Mouse (Mus musculus) adrenal gland, adult 2 months (tissue): ENCODE results near the gene Hoxd10. TPM values are rescaled to one million over a fixed set of nuclear protein-coding genes. Genes with fewer than 3 reads are reported as not detected.

Experiments used
- DNase-seq: peaks from one replicate; pipeline ENCODE4 v3.0.0; 2021
- polyA plus RNA-seq: library from polyadenylated mRNA; depleted of rRNA; stranded (reverse); fragments of >200 nt; gene quantifications from 2 replicates; pipeline ENCODE4 v1.2.3, GENCODE M21; 2012
- total RNA-seq, 2 experiments: library from RNA; stranded (reverse); gene quantifications; 2 replicates each; pipeline ENCODE4 v1.2.3; 2021

The Hoxd10 gene
- total and polyA plus RNA-seq, 3 experiments: not detected

DNA sequence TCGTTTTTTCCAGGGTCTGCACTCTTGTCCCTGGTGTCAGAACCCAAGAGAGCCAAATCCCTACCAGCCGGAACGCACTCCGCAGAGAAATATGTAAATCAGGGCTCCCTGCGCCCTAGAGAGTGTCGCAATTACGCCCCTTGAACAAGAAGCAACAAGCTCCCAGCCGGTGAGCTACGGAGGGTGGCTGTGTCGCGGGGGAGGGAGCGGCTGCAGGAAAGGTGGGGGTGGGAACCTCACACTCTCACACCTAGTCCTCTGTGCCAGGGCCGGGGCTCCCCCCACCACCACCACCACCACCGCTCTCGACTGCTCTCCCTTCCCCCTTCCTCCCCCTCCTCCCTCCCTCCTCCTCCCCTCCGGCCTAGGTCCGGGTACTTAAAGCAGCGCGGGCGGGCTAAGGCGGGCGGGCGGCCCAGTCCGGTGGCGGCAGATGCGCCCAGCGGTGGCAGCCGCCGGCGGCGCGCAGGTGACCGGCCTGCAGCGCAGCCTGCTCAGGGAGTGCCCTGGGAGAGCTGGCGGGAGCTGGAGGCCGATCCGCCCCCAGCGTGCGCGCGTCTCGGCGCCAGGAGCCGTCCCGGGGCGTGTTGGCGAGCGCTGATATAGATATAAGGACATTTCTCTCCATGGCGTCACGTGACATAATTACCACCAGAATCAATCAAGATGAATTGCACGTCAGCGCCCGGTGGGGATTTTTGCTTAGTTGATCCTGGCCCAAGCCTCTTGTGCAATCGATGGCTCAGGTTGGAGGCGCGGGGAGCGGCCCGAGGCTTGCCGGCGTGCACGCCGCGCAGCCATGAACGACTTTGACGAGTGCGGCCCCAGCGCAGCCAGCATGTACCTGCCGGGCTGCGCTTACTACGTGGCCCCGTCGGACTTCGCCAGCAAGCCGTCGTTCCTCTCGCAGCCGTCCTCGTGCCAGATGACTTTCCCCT, 9.9 kb upstream of the Hoxd10 start:
- no peak for DNase-seq

GRCm38 (mm10) chr2:74682796-74683195, 8.9 kb upstream of the Hoxd10 start:
- no peak for DNase-seq

DNA sequence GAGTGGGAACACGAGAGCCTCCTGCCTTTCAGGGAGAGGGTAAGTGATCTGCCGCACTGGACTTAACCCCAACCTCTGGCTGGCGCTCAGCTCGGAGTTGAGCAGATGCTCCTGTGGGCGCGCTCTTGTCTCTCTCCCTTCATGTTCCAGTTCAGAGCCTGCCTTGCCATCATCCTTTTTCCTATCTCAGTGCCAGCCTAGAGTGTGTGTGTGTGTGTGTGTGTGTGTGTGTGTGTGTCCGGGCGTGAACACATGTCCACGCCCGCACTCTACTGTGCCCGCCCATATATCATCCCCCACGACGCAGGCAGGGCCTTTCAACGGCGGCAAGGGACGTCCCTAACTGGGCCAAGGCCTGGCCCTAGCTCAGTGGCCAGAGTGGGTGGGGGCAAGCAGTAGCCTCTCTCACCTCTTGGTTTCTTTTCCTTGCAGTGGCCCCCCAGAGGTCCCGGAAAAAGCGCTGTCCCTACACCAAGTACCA, 8.2 kb upstream of the Hoxd10 start:
- DNase-seq: no peak

DNA sequence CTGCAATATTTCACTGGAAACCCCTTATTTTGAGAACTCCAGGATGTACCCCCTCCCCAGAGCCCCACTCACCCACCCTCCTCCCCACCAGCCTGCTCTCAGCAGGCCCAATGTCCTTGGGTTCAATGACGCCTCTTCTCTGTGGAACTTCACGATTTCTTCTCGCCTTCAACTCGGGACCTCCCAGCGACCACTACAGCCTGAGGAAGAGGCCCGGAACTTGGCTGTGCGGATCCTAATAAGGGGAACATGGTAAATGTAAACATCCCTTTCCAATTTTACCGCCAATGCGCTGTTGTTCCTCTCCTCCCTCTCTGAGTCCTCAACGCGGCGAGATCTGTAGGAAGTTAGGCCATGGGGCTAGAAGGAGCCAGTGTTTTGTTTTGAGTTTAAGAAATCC, 7.6 kb upstream of the Hoxd10 start:
- no peak for DNase-seq

GRCm38 (mm10) chr2:74685059-74685603, 6.6 kb upstream of the Hoxd10 start:
- no peak for DNase-seq

GRCm38 (mm10) chr2:74686301-74686987, 5.3 kb upstream of the Hoxd10 start:
- DNase-seq: peak; percentile 65

- no peak for DNase-seq
Observed at GRCm38 (mm10) chr2:74686988-74687697, 4.6 kb upstream of the Hoxd10 start.

GRCm38 (mm10) chr2:74687698-74688555, 3.8 kb upstream of the Hoxd10 start:
- DNase-seq: no peak

DNA sequence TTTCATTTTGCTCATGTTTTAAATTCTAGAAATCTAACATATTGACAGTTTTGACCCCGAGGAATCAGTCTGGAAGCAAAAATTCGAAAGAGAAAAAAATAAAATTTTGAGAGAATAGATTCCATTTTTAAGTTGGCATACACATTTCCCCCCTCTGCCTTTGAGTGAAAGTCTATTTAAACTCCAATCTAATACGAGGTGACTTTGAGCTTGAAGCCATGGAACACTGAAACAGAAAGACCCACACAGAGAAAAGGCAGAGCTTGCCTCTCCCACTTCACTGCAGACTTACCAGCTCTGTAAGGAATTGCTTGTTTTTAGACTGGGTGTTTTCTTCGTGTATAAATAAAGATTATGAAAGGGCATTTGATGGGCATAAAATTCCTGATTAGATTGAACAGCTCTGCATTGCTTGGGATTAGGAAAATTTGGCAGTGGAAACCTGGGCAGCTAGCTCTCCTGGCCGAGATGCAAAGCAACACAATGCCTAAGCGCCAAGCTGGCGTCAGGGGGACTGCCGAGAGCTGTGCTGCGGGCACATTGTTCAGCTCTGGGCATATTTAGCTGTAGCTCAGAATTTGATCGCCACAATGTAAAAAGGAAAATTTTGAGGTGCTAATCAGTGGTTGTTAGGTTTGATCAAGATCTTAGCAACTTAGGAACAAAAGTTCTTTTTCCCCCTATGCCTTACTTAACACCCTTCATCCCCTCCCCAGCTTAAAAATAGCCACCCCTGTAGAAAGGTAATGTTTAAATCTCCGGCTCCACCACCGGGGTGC, 2.7 kb upstream of the Hoxd10 start:
- DNase-seq: no peak

GRCm38 (mm10) chr2:74689574-74690337, 2.0 kb upstream of the Hoxd10 start:
- DNase-seq: no peak

GRCm38 (mm10) chr2:74690338-74690716, 1.4 kb upstream of the Hoxd10 start:
- no peak for DNase-seq

- no peak for DNase-seq
Observed at GRCm38 (mm10) chr2:74691995-74692807, 477 bp downstream of the Hoxd10 start.

GRCm38 (mm10) chr2:74692808-74693431, 1.2 kb downstream of the Hoxd10 start:
- no peak for DNase-seq

GRCm38 (mm10) chr2:74693432-74693827, 1.7 kb downstream of the Hoxd10 start:
- no peak for DNase-seq

GRCm38 (mm10) chr2:74694066-74694465, 2.3 kb downstream of the Hoxd10 start:
- DNase-seq: no peak

DNA sequence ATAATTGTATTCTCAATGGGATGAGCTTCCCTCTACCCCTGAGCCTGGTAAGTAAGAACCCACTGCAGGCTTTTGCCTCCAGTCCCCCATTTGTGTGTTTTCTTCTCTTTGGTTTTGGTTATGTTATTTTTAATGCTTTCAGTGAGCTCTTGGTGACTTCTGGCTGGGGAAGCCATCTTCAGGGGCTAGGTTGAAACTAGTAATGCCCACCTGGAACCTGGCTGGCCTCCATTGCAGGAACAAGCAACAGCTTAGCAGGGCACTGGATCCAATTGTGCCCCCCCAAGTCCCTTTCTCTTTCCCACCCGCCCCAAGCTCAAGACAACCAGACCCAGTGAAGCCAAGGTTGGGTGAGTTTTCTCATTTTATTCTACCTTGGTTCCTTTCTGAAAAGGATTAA, 3.7 kb downstream of the Hoxd10 start:
- DNase-seq: no peak

- DNase-seq: no peak
Observed at GRCm38 (mm10) chr2:74695813-74696430, 4.2 kb downstream of the Hoxd10 start.
